Mouse (Mus musculus) neural tube, embryonic 11.5 days (tissue): ENCODE results near the gene Pnpo. TPM values are rescaled to one million over a fixed set of nuclear protein-coding genes. Genes with fewer than 3 reads are reported as not detected.

Experiments
- ATAC-seq: fragments of 200-750 bp; cut with Nextera tagmentation; 2 replicates; pipeline ENCODE4 v1.8.0; 2017; ENCODE audit warnings: moderate number of reproducible peaks, mild to moderate bottlenecking, moderate TSS enrichment, moderate library complexity; ENCODE audit not compliant: insufficient read depth, low FRiP score, low TSS enrichment
- DNase-seq: peaks from one replicate; pipeline ENCODE4 v3.0.0-alpha.2; 2015; ENCODE audit warnings: low spot score
- H3K27ac ChIP-seq: fragments of 300-500 bp; sonication (generic); 2 replicates; pipeline ENCODE4 v1.5.1; 2014; ENCODE audit warnings: low read depth, mild to moderate bottlenecking, low read length
- H3K27me3 ChIP-seq: fragments of 300-500 bp; sonication (generic); 2 replicates; pipeline ENCODE4 v1.6.1; 2014; ENCODE audit warnings: mild to moderate bottlenecking, low read length, mixed read lengths; ENCODE audit not compliant: control insufficient read depth, insufficient read depth
- H3K36me3 ChIP-seq: fragments of 300-500 bp; sonication (generic); 2 replicates; pipeline ENCODE4 v1.6.1; 2014; ENCODE audit warnings: mild to moderate bottlenecking, low read length, moderate library complexity, mixed read lengths; ENCODE audit not compliant: control insufficient read depth, insufficient read depth
- H3K4me1 ChIP-seq: fragments of 300-500 bp; sonication (generic); 2 replicates; pipeline ENCODE4 v1.6.1; 2014; ENCODE audit warnings: low read length, mixed read lengths; ENCODE audit not compliant: control insufficient read depth, insufficient read depth
- H3K4me2 ChIP-seq: fragments of 300-500 bp; sonication (generic); 2 replicates; pipeline ENCODE4 v1.6.1; 2014; ENCODE audit warnings: low read depth, mild to moderate bottlenecking, moderate library complexity
- H3K4me3 ChIP-seq: fragments of 300-500 bp; sonication (generic); 2 replicates; pipeline ENCODE4 v1.5.1; 2014; ENCODE audit warnings: low read depth, low read length
- H3K9ac ChIP-seq: fragments of 300-500 bp; sonication (generic); 2 replicates; pipeline ENCODE4 v1.6.1; 2014; ENCODE audit warnings: mild to moderate bottlenecking, low read length
- H3K9me3 ChIP-seq: fragments of 300-500 bp; sonication (generic); 2 replicates; pipeline ENCODE4 v1.6.1; 2016; ENCODE audit warnings: low read length; ENCODE audit not compliant: control insufficient read depth
- WGBS: fragments of 180-500 bp; shearing (Covaris S2); extraction: QIAGEN DNeasy Blood & Tissue Kit; methylation state at CpG from one replicate; pipeline ENCODE4 v1.1.7; 2014; 5-methylcytosine and 5-hydroxymethylcytosine counted together
- polyA plus RNA-seq: library from polyadenylated mRNA; unstranded; fragments of >200 nt; fragmentation: Nextera tagmentation; extraction: Ambion mirVana; gene quantifications from 2 replicates; pipeline ENCODE4 v1.2.1, GENCODE M21; 2014

Pnpo gene
- polyA plus RNA-seq, 1 experiment from 2014 or later = 26.2 TPM

DNA sequence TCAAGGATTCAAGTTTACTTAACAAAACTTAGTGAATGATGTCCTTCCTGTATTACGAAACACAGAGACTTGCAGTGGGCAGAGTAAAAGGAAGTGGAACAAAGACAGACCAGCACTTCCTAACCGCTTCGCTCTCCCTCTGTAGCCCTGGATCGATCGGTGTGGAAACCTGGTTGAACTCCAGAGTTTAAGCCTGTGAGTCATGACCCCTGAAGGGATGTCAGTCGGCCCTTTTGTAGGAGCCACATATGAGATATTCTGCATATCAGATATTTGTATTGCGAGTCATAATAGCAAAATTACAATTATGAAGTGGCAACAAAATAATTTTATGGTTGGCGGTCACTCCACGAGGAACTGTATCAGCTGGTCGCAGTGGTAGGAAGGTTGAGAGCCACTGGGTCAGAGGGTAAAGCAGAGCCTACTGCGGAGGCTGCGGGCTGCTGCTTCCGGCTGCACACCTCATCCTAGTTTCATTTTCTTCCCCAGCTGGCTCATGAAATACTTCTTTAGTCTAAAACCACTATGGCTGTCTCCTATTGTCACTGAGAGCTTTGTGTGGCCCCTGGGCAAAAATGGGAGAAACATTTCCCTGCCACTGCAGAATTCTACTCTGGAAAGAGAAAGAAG is 23.2 kb upstream of the Pnpo start:
- Histone ChIP-seq H3K9me3 (no peaks in the 10 kb centered on the region), H3K36me3 (no peaks in the 10 kb centered on the region; the same call in 1 of the 2 replicates), H3K27ac (no peak overlapping the region), H3K4me1 (no peaks in the 10 kb centered on the region), H3K4me3 (no peak overlapping the region), H3K4me2 (no peak overlapping the region), H3K9ac (no peak overlapping the region), H3K27me3 (no peaks in the 10 kb centered on the region)
- no peak for DNase-seq
- no peak for ATAC-seq
- WGBS = 93% methylated on average over 13 of the region's 13 CpGs

DNA sequence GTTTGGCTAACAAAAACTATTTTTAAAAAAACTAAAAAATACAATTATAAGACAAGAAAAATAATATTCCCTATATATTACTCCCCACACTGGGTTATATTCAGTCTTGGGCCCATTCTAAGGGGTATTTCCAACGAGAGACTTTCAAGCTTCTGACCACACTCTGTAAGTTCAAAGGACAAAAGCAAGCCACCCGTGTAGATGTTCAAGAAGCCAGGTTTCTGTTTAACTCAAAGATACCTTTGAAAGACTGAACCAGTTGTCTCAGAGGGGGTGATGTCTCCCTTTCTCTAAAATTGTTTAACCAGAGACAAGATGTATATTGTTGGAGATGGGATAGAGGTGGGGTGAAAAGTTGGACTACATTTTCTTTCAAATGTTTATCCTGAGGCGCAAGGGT is 22.4 kb upstream of the Pnpo start:
- Histone ChIP-seq H3K4me3 (no peak overlapping the region), H3K9me3 (no peaks in the 10 kb centered on the region), H3K27me3 (no peaks in the 10 kb centered on the region), H3K4me2 (no peak overlapping the region), H3K9ac (no peak overlapping the region), H3K4me1 (no peaks in the 10 kb centered on the region), H3K27ac (no peak overlapping the region), H3K36me3 (peaks cover 4% of the 10 kb centered on the region; the same call in 1 of the 2 replicates)
- DNase-seq = no peak
- no peak for ATAC-seq
- 93% methylated on average over 3 of the region's 3 CpGs for WGBS

DNA sequence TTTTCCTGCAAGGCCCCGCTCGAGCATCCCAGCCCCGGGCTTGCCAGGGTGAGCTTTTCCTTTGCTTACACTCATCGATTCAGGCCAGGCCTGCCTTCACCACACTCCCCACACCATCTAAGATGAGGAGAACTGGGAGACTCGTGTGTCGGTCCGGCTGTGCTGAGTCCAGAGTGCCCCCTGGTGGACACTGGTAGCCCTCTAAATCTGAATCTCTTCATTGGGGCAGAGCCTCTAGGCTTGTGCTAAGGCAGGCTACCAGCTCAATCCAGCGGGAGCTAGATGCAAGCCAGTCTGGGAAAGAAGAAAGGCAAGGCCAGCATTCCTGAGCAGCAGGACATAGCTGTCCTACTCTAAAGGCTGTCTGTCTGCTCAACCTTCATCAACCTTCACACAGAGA is 19.8 kb upstream of the Pnpo start:
- Histone ChIP-seq H3K36me3 (peaks cover 17% of the 10 kb centered on the region), H3K9ac (no peak overlapping the region), H3K27ac (no peak overlapping the region; the same call in 1 of the 2 replicates), H3K27me3 (no peaks in the 10 kb centered on the region), H3K4me2 (no peak overlapping the region), H3K4me1 (no peaks in the 10 kb centered on the region), H3K9me3 (no peaks in the 10 kb centered on the region), H3K4me3 (no peak overlapping the region)
- WGBS = 20% methylated on average over 8 of the region's 8 CpGs
- no peak for ATAC-seq
- DNase-seq = peak; percentile 82

- no peak overlapping the region for H3K4me2 ChIP-seq
- WGBS = 90% methylated on average over 10 of the region's 10 CpGs
- H3K27ac ChIP-seq = no peak overlapping the region
- no peak for DNase-seq
- H3K9me3 ChIP-seq = no peaks in the 10 kb centered on the region
- no peaks in the 10 kb centered on the region for H3K4me1 ChIP-seq
- no peak overlapping the region for H3K9ac ChIP-seq
- no peaks in the 10 kb centered on the region for H3K27me3 ChIP-seq
- no peak for ATAC-seq
- no peak overlapping the region for H3K4me3 ChIP-seq
- H3K36me3 ChIP-seq = peaks cover 26% of the 10 kb centered on the region
Measured at GRCm38 (mm10) chr11:96957061-96957805, 13.4 kb upstream of the Pnpo start.

DNA sequence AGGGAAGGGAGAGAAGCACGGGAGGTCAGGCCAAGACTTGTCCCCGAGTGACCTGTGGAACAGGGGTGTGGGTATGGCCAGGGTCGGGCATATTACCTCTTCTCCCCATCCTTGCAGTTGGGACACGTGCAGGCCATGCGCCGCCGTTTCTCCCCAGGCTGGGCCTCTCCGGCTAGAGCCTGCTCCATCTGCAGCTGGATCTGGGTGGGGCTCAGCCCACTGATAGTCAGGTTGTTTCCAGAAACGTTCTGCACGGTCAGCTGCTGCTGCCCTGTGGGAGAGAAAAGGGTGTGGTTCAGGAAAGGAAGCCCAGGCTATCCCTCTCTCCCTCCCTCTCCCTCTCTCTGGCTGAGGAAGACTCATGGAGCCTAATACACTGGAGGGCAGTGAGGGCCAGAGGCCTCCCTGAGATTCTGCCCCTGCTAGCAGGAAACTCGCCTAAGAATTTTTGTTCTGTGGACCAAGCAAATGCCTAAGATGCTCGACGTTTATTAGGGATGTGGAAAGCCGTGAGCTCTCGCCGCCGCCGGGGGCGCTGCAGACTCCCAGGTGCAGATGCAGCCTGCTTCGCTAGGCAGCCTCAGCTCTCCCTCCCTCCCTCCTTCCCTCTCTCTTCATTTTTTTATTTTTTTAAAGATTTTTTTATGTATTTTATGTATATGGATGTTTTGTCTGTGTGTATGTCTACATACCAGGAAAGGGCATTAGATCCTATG is 12.4 kb upstream of the Pnpo start:
- Histone ChIP-seq H3K27ac (no peak overlapping the region), H3K9me3 (no peaks in the 10 kb centered on the region), H3K36me3 (peaks cover 22% of the 10 kb centered on the region), H3K9ac (no peak overlapping the region), H3K4me3 (no peak overlapping the region), H3K4me1 (no peaks in the 10 kb centered on the region), H3K27me3 (no peaks in the 10 kb centered on the region), H3K4me2 (no peak overlapping the region)
- DNase-seq (no peak), ATAC-seq (no peak)
- 62% methylated on average over 20 of the region's 20 CpGs for WGBS

DNA sequence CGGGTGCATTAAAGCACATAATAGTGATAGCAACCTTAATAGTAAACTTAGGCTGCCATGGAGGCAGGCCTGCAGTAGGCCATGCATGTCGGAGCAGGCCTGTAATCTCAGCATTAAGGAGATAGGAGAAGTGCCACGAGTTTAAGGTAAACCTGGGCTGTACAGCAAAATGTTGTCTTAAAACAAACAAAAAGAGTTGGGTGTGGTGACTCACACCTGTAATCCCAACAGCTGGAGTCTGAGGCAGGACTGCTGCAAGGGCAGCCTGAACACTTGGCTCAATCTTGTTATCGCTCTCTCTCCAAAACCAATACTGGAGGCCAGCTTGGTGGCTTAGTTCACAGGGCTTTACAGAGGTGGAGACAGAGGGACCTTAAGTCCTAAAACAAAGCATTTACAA is 11.3 kb upstream of the Pnpo start:
- WGBS = 90% methylated on average over 4 of the region's 4 CpGs
- Histone ChIP-seq H3K27ac (no peak overlapping the region), H3K9me3 (no peaks in the 10 kb centered on the region), H3K4me1 (no peaks in the 10 kb centered on the region), H3K9ac (no peak overlapping the region), H3K27me3 (no peaks in the 10 kb centered on the region), H3K4me3 (no peak overlapping the region), H3K4me2 (no peak overlapping the region), H3K36me3 (peaks cover 16% of the 10 kb centered on the region)
- DNase-seq (no peak), ATAC-seq (no peak)

GRCm38 (mm10) chr11:96952896-96953295 is 9.1 kb upstream of the Pnpo start:
- H3K36me3 ChIP-seq = peaks cover 9% of the 10 kb centered on the region

DNA sequence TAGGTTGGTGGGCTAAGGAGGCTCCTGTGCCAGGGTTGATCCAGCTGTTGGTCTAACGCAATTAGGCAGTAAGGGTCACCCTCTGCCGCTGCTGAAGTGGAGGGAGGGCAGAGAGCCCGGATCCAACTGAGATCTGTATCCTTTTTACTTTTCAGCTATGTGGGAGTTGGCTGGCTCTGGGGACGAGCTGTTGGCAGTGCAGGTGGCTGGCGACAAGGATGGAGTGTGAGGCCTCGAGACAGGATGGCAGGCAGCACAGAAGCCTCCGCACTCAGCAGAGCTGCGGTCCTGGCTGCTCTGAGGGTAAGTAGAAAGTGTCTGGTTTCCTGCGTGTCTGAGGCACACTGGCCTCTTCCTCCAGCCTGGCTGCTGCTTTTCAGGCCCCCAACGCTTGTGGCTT is 8.6 kb upstream of the Pnpo start:
- WGBS = 87% methylated on average over 10 of the region's 10 CpGs
- Histone ChIP-seq H3K4me3 (no peak overlapping the region), H3K27ac (no peak overlapping the region), H3K27me3 (no peaks in the 10 kb centered on the region), H3K36me3 (peaks cover 9% of the 10 kb centered on the region), H3K9me3 (no peaks in the 10 kb centered on the region), H3K4me2 (no peak overlapping the region), H3K4me1 (no peaks in the 10 kb centered on the region), H3K9ac (no peak overlapping the region)
- ATAC-seq (no peak), DNase-seq (no peak)

More at GRCm38 (mm10) chr11:96952896-96953295, 9.1 kb upstream of the Pnpo start:
- Histone ChIP-seq H3K4me1 (no peaks in the 10 kb centered on the region), H3K27me3 (no peaks in the 10 kb centered on the region), H3K27ac (no peak overlapping the region), H3K4me3 (no peak overlapping the region), H3K9ac (no peak overlapping the region), H3K9me3 (no peaks in the 10 kb centered on the region), H3K4me2 (no peak overlapping the region)
- DNase-seq (no peak), ATAC-seq (no peak)
- WGBS = 86% methylated on average over 6 of the region's 6 CpGs
